17 mouse cellular contexts compared by ENCODE assay signal in genomic region chr1:131794591-131794990, GRCm38 (mm10). TPM values are rescaled to one million over a fixed set of nuclear protein-coding genes. Genes with fewer than 3 reads are reported as not detected.
DNase-seq lines count a peak whose midpoint lies in the region; ATAC-seq and TF ChIP-seq lines count a peak whose summit lies in the region.
"Had no signal": no experiment of that assay in that cellular context is flagged by ENCODE, and none has a peak within 500 bp of the region (broad histone marks: within the 10 kb centered on the region; RNA-seq: fewer than 3 reads in every experiment).

No protein-coding gene starts in this region.

- peak; percentile 55; the same call in 1 of the 2 replicates for ATAC-seq in limb, embryonic 14.5 days (ENCODE audit: low FRiP score, low read depth)
- no peak for ATAC-seq in embryonic facial prominence, embryonic 11.5 days (replicated peaks; ENCODE audit: insufficient number of reproducible peaks, low FRiP score, low TSS enrichment, low read depth)

- H3K27ac ChIP-seq in limb, embryonic 14.5 days (replicated peaks; ENCODE audit: low read depth, low read length): no peak overlapping the region
- no peak overlapping the region for H3K27ac ChIP-seq in limb, embryonic 10.5 days
- no peak overlapping the region for H3K27ac ChIP-seq in embryonic facial prominence, embryonic 11.5 days (replicated peaks; ENCODE audit: low read depth, low read length)
- H3K27ac ChIP-seq: embryonic facial prominence, embryonic 12.5 days; kidney, embryonic 15.5 days; liver, embryonic 14.5 days had no signal

- H3K9ac ChIP-seq in limb, embryonic 14.5 days (ENCODE audit: low read depth, low read length, severe bottlenecking): no peak overlapping the region
- H3K9ac ChIP-seq in embryonic facial prominence, embryonic 11.5 days (replicated peaks; ENCODE audit: low read length): no peak overlapping the region
- H3K9ac ChIP-seq: embryonic facial prominence, embryonic 12.5 days; kidney, embryonic 15.5 days; liver, embryonic 14.5 days had no signal

- no peak overlapping the region for H3K4me2 ChIP-seq in limb, embryonic 14.5 days (replicated peaks; ENCODE audit: low read depth, low read length, severe bottlenecking)
- H3K4me2 ChIP-seq in embryonic facial prominence, embryonic 11.5 days (ENCODE audit: low read depth, low read length): no peak overlapping the region
- H3K4me2 ChIP-seq: embryonic facial prominence, embryonic 12.5 days; kidney, embryonic 15.5 days had no signal

- H3K27me3 ChIP-seq in limb, embryonic 14.5 days (ENCODE audit: control insufficient read depth, insufficient read depth, low read length): no peaks in the 10 kb centered on the region
- no peaks in the 10 kb centered on the region for H3K27me3 ChIP-seq in limb, embryonic 10.5 days (ENCODE audit: low read depth, poor library complexity, severe bottlenecking)
- H3K27me3 ChIP-seq in embryonic facial prominence, embryonic 11.5 days (ENCODE audit: control insufficient read depth, insufficient read depth, low read length): no peaks in the 10 kb centered on the region

- DNase-seq in embryo, embryonic 10 days (ENCODE audit: low spot score): peak; percentile 11
- DNase-seq in embryo, embryonic 9.5 days (ENCODE audit: extremely low spot score): no peak
- DNase-seq in limb, embryonic 14.5 days (ENCODE audit: low spot score): peak; percentile 54
- no peak for DNase-seq in limb, embryonic 10.5 days (ENCODE audit: low spot score)
- DNase-seq in embryonic facial prominence, embryonic 11.5 days (ENCODE audit: low spot score): peak; percentile 78
- DNase-seq in lung, postnatal 4 days: peak; percentile 4 to 38
- DNase-seq in left cerebral cortex, postnatal 10 days (ENCODE audit: extremely low spot score in 1 of 2, low spot score in 2 of 2): no peak
- no peak for DNase-seq in kidney, postnatal 25 days
- DNase-seq: cerebellum, adult 8-10 months; spleen, adult 18-20 months; thymus, postnatal 36 days had no signal

- intact Hi-C loops in left cerebral cortex, postnatal 10 days (cut with DNase I): no loop called here

- no peaks in the 10 kb centered on the region for H3K9me3 ChIP-seq in limb, embryonic 14.5 days (ENCODE audit: control insufficient read depth, low read length)
- H3K9me3 ChIP-seq in limb, embryonic 10.5 days (replicated peaks): no peaks in the 10 kb centered on the region
- H3K9me3 ChIP-seq in embryonic facial prominence, embryonic 11.5 days (replicated peaks; ENCODE audit: control insufficient read depth, low read length): no peaks in the 10 kb centered on the region
- H3K9me3 ChIP-seq: embryonic facial prominence, embryonic 12.5 days; kidney, embryonic 15.5 days had no signal

- WGBS in limb, embryonic 14.5 days: 8% methylated on average over 3 of the region's 3 CpGs
- WGBS in limb, embryonic 10.5 days: 27% methylated on average over 3 of the region's 3 CpGs
- WGBS in embryonic facial prominence, embryonic 11.5 days: 22% methylated on average over 3 of the region's 3 CpGs

- H3K36me3 ChIP-seq in limb, embryonic 14.5 days (ENCODE audit: control insufficient read depth, insufficient read depth, low read length): no peaks in the 10 kb centered on the region
- no peaks in the 10 kb centered on the region for H3K36me3 ChIP-seq in limb, embryonic 10.5 days
- H3K36me3 ChIP-seq in embryonic facial prominence, embryonic 11.5 days (replicated peaks; ENCODE audit: control insufficient read depth, insufficient read depth, low read depth, low read length): no peaks in the 10 kb centered on the region
- H3K36me3 ChIP-seq: embryonic facial prominence, embryonic 12.5 days; kidney, embryonic 15.5 days had no signal

- no peak overlapping the region for H3K4me3 ChIP-seq in limb, embryonic 14.5 days (replicated peaks; ENCODE audit: low read length)
- H3K4me3 ChIP-seq in limb, embryonic 10.5 days: no peak overlapping the region
- H3K4me3 ChIP-seq in embryonic facial prominence, embryonic 11.5 days (ENCODE audit: low read depth, low read length): no peak overlapping the region
- H3K4me3 ChIP-seq: embryonic facial prominence, embryonic 12.5 days; kidney, embryonic 15.5 days; megakaryocyte, embryonic 14.5 days had no signal

- no peak for TF ChIP-seq POLR2A in limb, embryonic 14.5 days (IDR thresholded peaks at IDR 0.05; ENCODE audit: borderline replicate concordance, extremely low read depth, insufficient read depth, insufficient read length)

- H3K4me1 ChIP-seq in limb, embryonic 14.5 days (ENCODE audit: control insufficient read depth, insufficient read depth, low read length): no peaks in the 10 kb centered on the region
- H3K4me1 ChIP-seq in limb, embryonic 10.5 days: peaks cover 20% of the 10 kb centered on the region
- H3K4me1 ChIP-seq in embryonic facial prominence, embryonic 11.5 days (ENCODE audit: control insufficient read depth, insufficient read depth, low read length): no peaks in the 10 kb centered on the region

RNA-seq across cellular contexts. Expression of gene Pm20d1, which starts 2.6 kb away (rescaled TPM):
- 0.42 and 0.53 TPM in 2 replicates for polyA plus RNA-seq in limb, embryonic 14.5 days (2012; rRNA removed)
- 0.29 and 0.90 TPM in 2 replicates for polyA plus RNA-seq in limb, embryonic 14.5 days (2014; fragmentation: Nextera tagmentation; extraction: Ambion mirVana)
- polyA plus RNA-seq in limb, embryonic 10.5 days (2016; fragmentation: Nextera tagmentation; extraction: Ambion mirVana): 2.8 and 3.5 TPM in 2 replicates
- 1.0 and 1.1 TPM in 2 replicates for polyA plus RNA-seq in embryonic facial prominence, embryonic 11.5 days (2014; fragmentation: Nextera tagmentation; extraction: Ambion mirVana)
- under 1 TPM; 0.69 to 0.94 TPM for total RNA-seq in left cerebral cortex, postnatal 10 days (2021)

RNA-seq across cellular contexts. Expression of gene Slc41a1, which starts 32.7 kb away (rescaled TPM):
- 27.0 and 43.4 TPM in 2 replicates for polyA plus RNA-seq in limb, embryonic 14.5 days (2012; rRNA removed)
- polyA plus RNA-seq in limb, embryonic 14.5 days (2014; fragmentation: Nextera tagmentation; extraction: Ambion mirVana): 13.3 and 15.3 TPM in 2 replicates
- 11.1 and 13.0 TPM in 2 replicates for polyA plus RNA-seq in limb, embryonic 10.5 days (2016; fragmentation: Nextera tagmentation; extraction: Ambion mirVana)
- 9.2 and 10.9 TPM in 2 replicates for polyA plus RNA-seq in embryonic facial prominence, embryonic 11.5 days (2014; fragmentation: Nextera tagmentation; extraction: Ambion mirVana)
- 10 to 100 TPM; 43.8 to 43.9 TPM for total RNA-seq in left cerebral cortex, postnatal 10 days (2021)

RNA-seq across cellular contexts. Expression of gene Slc26a9, which starts 50.8 kb away (rescaled TPM):
- 0.03 and 0.09 TPM in 2 replicates for polyA plus RNA-seq in limb, embryonic 14.5 days (2012; rRNA removed)
- polyA plus RNA-seq in limb, embryonic 14.5 days (2014; fragmentation: Nextera tagmentation; extraction: Ambion mirVana): not detected in 2 replicates
- 0.08 TPM in 1 of 2 replicates, not detected in the other for polyA plus RNA-seq in limb, embryonic 10.5 days (2016; fragmentation: Nextera tagmentation; extraction: Ambion mirVana)
- 0.22 TPM in 1 of 2 replicates, not detected in the other for polyA plus RNA-seq in embryonic facial prominence, embryonic 11.5 days (2014; fragmentation: Nextera tagmentation; extraction: Ambion mirVana)
- under 1 TPM; 0.18 to 0.24 TPM for total RNA-seq in left cerebral cortex, postnatal 10 days (2021)
- total RNA-seq: CH12.LX had no signal
- polyA plus RNA-seq: neural tube, embryonic 11.5 days had no signal

Comparison
In these comparisons a context has a peak if more than half of its experiments do, and no peak if none do; other contexts are left out.
1. DNase-seq: peak in embryo, embryonic 10 days (single experiment), limb, embryonic 14.5 days (single experiment), embryonic facial prominence, embryonic 11.5 days (single experiment) and lung, postnatal 4 days (2 of 2); none in embryo, embryonic 9.5 days (single experiment), limb, embryonic 10.5 days (single experiment), left cerebral cortex, postnatal 10 days (0 of 2) and kidney, postnatal 25 days (0 of 2).